Mouse (Mus musculus): ENCODE results near the gene Med13l. TPM values are rescaled to one million over a fixed set of nuclear protein-coding genes. Genes with fewer than 3 reads are reported as not detected.

Med13l gene
- polyA plus RNA-seq, 1 experiment from 2014 or later = 18.6 TPM

- no peaks in the 10 kb centered on the region for H3K36me3 ChIP-seq (ENCODE audit: control insufficient read depth, insufficient read depth, low read length)
- WGBS = 42% methylated on average over 6 of the region's 6 CpGs
- no peak overlapping the region for H3K4me2 ChIP-seq (ENCODE audit: low read depth, low read length)
- H3K4me3 ChIP-seq (ENCODE audit: low read depth, low read length) = no peak overlapping the region
- H3K4me1 ChIP-seq (ENCODE audit: control insufficient read depth, insufficient read depth, low read length) = peaks cover 14% of the 10 kb centered on the region; the same call in 1 of the 2 replicates
- H3K27me3 ChIP-seq (ENCODE audit: control insufficient read depth, insufficient read depth, low read length) = no peaks in the 10 kb centered on the region
- ATAC-seq (ENCODE audit: low read depth) = no peak
- H3K9me3 ChIP-seq (ENCODE audit: control insufficient read depth, low read length) = no peaks in the 10 kb centered on the region
- no peak overlapping the region for H3K9ac ChIP-seq (replicated peaks; ENCODE audit: low read depth, low read length)
- no peak overlapping the region for H3K27ac ChIP-seq (ENCODE audit: low read depth, low read length)
These were observed 44.0 kb upstream of the Med13l start for GRCm38 (mm10) chr5:118516470-118516869.

DNA sequence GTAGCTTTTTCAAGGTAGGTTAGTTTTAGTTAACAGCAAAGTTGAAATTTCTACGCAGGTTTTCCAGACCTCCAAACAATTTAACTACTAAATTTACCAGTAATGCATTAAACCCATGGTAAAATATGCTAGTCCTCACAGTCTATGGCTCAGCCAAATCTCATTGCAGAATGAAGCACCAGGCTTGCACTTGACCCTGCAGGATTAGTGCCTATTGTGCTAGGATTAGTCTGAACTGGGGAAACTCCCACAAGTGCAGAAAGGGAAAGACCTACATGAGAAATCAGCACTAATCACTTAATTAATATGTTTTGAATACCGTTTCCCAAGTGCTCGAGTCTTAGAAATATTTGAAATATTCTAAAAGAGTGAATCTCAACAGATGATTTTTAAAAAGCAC lies 40.0 kb upstream of the Med13l start:
- WGBS = 83% methylated on average over 3 of the region's 3 CpGs
- no peaks in the 10 kb centered on the region for H3K36me3 ChIP-seq (ENCODE audit: control insufficient read depth, insufficient read depth, low read length)
- H3K4me1 ChIP-seq (ENCODE audit: control insufficient read depth, insufficient read depth, low read length) = no peaks in the 10 kb centered on the region
- H3K4me3 ChIP-seq (ENCODE audit: low read depth, low read length) = no peak overlapping the region
- no peak overlapping the region for H3K27ac ChIP-seq (ENCODE audit: low read depth, low read length)
- H3K9me3 ChIP-seq (ENCODE audit: control insufficient read depth, low read length) = no peaks in the 10 kb centered on the region
- no peaks in the 10 kb centered on the region for H3K27me3 ChIP-seq (ENCODE audit: control insufficient read depth, insufficient read depth, low read length)
- H3K4me2 ChIP-seq (ENCODE audit: low read depth, low read length) = no peak overlapping the region
- no peak overlapping the region for H3K9ac ChIP-seq (replicated peaks; ENCODE audit: low read depth, low read length)
- no peak for ATAC-seq (ENCODE audit: low read depth)

DNA sequence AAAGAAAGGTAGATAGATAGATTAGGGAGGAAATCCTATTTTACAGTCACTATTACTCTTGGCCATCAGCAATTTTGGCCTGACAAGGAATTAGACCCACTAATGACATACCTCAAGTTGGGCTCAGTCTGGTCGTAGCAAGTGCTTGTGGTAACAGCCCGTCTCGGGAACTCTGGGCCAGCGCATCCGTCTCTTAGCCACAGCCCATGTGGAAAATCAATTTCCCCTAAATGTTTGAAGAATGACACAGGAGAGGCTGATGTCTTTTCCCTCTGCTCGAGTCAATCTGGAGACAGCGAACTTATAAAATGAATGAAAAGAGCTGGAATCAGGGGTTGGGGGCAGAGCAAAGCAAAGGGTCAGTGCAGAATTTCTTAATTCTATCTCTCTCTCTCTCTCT lies 36.1 kb upstream of the Med13l start:
- ATAC-seq (ENCODE audit: low read depth) = no peak
- Histone ChIP-seq H3K9ac (replicated peaks; ENCODE audit: low read depth, low read length) (no peak overlapping the region), H3K9me3 (ENCODE audit: control insufficient read depth, low read length) (no peaks in the 10 kb centered on the region), H3K4me2 (ENCODE audit: low read depth, low read length) (no peak overlapping the region), H3K4me3 (ENCODE audit: low read depth, low read length) (no peak overlapping the region), H3K36me3 (ENCODE audit: control insufficient read depth, insufficient read depth, low read length) (no peaks in the 10 kb centered on the region), H3K27ac (ENCODE audit: low read depth, low read length) (no peak overlapping the region), H3K27me3 (ENCODE audit: control insufficient read depth, insufficient read depth, low read length) (no peaks in the 10 kb centered on the region), H3K4me1 (ENCODE audit: control insufficient read depth, insufficient read depth, low read length) (no peaks in the 10 kb centered on the region)
- WGBS = 55% methylated on average over 7 of the region's 7 CpGs

GRCm38 (mm10) chr5:118525634-118526033 lies 34.8 kb upstream of the Med13l start:
- Histone ChIP-seq H3K4me3 (ENCODE audit: low read depth, low read length) (no peak overlapping the region), H3K27ac (ENCODE audit: low read depth, low read length) (no peak overlapping the region), H3K9me3 (ENCODE audit: control insufficient read depth, low read length) (no peaks in the 10 kb centered on the region), H3K4me2 (ENCODE audit: low read depth, low read length) (no peak overlapping the region), H3K36me3 (ENCODE audit: control insufficient read depth, insufficient read depth, low read length) (no peaks in the 10 kb centered on the region), H3K4me1 (ENCODE audit: control insufficient read depth, insufficient read depth, low read length) (no peaks in the 10 kb centered on the region), H3K9ac (replicated peaks; ENCODE audit: low read depth, low read length) (no peak overlapping the region), H3K27me3 (ENCODE audit: control insufficient read depth, insufficient read depth, low read length) (no peaks in the 10 kb centered on the region)
- WGBS = 82% methylated on average over 6 of the region's 6 CpGs
- no peak for ATAC-seq (ENCODE audit: low read depth)

DNA sequence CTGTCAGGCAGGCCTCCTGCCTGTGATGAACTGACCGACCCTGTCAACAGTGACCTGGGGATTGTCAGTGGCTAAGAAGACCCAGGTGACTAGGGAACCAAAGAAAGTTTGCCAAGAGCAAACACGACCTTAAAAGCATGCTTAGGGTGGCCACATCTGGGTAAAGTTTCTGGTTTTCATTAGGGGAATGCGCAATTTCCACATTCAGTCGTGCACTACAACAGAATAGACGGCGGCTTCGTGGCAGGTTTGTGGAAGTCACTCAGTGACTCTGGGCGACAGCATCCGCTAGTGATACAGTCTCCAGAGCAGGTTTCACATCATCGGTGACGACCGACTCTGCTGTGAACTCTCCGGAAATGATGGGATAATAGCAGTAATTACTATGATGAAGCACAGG lies 34.0 kb upstream of the Med13l start:
- no peak overlapping the region for H3K27ac ChIP-seq (ENCODE audit: low read depth, low read length)
- H3K27me3 ChIP-seq (ENCODE audit: control insufficient read depth, insufficient read depth, low read length) = no peaks in the 10 kb centered on the region
- no peak overlapping the region for H3K4me3 ChIP-seq (ENCODE audit: low read depth, low read length)
- no peaks in the 10 kb centered on the region for H3K36me3 ChIP-seq (ENCODE audit: control insufficient read depth, insufficient read depth, low read length)
- no peak overlapping the region for H3K9ac ChIP-seq (replicated peaks; ENCODE audit: low read depth, low read length)
- ATAC-seq (ENCODE audit: low read depth) = no peak
- no peak overlapping the region for H3K4me2 ChIP-seq (ENCODE audit: low read depth, low read length)
- H3K9me3 ChIP-seq (ENCODE audit: control insufficient read depth, low read length) = no peaks in the 10 kb centered on the region
- 87% methylated on average over 13 of the region's 13 CpGs for WGBS
- H3K4me1 ChIP-seq (ENCODE audit: control insufficient read depth, insufficient read depth, low read length) = no peaks in the 10 kb centered on the region

DNA sequence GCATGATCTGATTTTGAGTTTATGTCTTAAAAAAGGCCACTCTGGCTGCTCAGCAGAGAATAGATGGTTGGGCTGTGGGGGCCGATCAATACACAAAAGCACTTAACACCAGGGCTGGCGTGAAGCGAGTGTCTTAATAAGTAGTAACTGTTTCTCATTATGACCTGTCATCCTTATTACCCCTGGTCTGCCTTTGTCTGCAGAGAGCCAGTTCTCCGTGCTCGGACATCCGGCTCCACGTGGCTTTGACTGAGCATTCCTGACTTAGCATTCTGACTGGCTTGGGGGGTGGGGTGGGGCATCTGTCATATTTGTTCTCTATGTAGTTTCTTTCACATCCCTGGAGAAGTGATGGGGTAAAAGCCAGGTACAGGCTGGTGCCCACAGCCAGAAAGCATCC lies 31.2 kb upstream of the Med13l start:
- Histone ChIP-seq H3K9ac (replicated peaks; ENCODE audit: low read depth, low read length) (no peak overlapping the region), H3K36me3 (ENCODE audit: control insufficient read depth, insufficient read depth, low read length) (no peaks in the 10 kb centered on the region), H3K9me3 (ENCODE audit: control insufficient read depth, low read length) (no peaks in the 10 kb centered on the region), H3K27ac (ENCODE audit: low read depth, low read length) (no peak overlapping the region), H3K27me3 (ENCODE audit: control insufficient read depth, insufficient read depth, low read length) (no peaks in the 10 kb centered on the region), H3K4me2 (ENCODE audit: low read depth, low read length) (no peak overlapping the region), H3K4me1 (ENCODE audit: control insufficient read depth, insufficient read depth, low read length) (0 out of 2 replicates have a peak, but pooled peaks cover 4% of the 10 kb centered on the region), H3K4me3 (ENCODE audit: low read depth, low read length) (no peak overlapping the region)
- ATAC-seq (ENCODE audit: low read depth) = no peak
- 8% methylated on average over 7 of the region's 7 CpGs for WGBS

DNA sequence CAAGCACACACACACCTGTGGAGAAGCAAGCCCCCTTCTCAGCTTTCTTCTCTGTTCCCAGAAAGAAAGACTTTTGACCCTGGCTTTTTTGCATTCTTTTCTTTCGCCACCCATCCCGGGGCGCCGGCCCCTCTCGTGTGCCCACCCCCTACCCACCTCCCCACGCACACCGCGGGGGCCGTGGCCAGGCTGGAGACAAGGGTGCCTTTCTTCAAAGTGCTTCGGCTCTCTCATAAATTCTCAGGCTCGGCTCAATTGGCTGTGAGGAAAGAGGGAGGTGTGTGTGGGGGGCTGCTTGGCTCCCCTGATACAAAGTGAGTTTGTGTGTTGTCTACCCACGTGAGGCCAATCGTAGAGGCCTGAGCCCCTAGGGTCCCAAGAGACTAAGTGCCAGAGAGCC lies 28.4 kb upstream of the Med13l start:
- no peaks in the 10 kb centered on the region for H3K27me3 ChIP-seq (ENCODE audit: control insufficient read depth, insufficient read depth, low read length)
- 0 out of 2 replicates have a peak, but pooled peaks cover 4% of the 10 kb centered on the region for H3K4me1 ChIP-seq (ENCODE audit: control insufficient read depth, insufficient read depth, low read length)
- no peak overlapping the region for H3K4me2 ChIP-seq (ENCODE audit: low read depth, low read length)
- 3% methylated on average over 13 of the region's 13 CpGs for WGBS
- no peaks in the 10 kb centered on the region for H3K9me3 ChIP-seq (ENCODE audit: control insufficient read depth, low read length)
- no peak overlapping the region for H3K27ac ChIP-seq (ENCODE audit: low read depth, low read length)
- ATAC-seq (ENCODE audit: low read depth) = no peak
- H3K9ac ChIP-seq (replicated peaks; ENCODE audit: low read depth, low read length) = no peak overlapping the region
- H3K36me3 ChIP-seq (ENCODE audit: control insufficient read depth, insufficient read depth, low read length) = no peaks in the 10 kb centered on the region
- no peak overlapping the region for H3K4me3 ChIP-seq (ENCODE audit: low read depth, low read length)

- H3K4me2 ChIP-seq (ENCODE audit: low read depth, low read length) = no peak overlapping the region
- no peaks in the 10 kb centered on the region for H3K27me3 ChIP-seq (ENCODE audit: control insufficient read depth, insufficient read depth, low read length)
- H3K9ac ChIP-seq (replicated peaks; ENCODE audit: low read depth, low read length) = no peak overlapping the region
- H3K36me3 ChIP-seq (ENCODE audit: control insufficient read depth, insufficient read depth, low read length) = no peaks in the 10 kb centered on the region
- H3K4me3 ChIP-seq (ENCODE audit: low read depth, low read length) = no peak overlapping the region
- ATAC-seq (ENCODE audit: low read depth) = no peak
- 44% methylated on average over 15 of the region's 15 CpGs for WGBS
- no peaks in the 10 kb centered on the region for H3K9me3 ChIP-seq (ENCODE audit: control insufficient read depth, low read length)
- H3K27ac ChIP-seq (ENCODE audit: low read depth, low read length) = no peak overlapping the region
- 0 out of 2 replicates have a peak, but pooled peaks cover 4% of the 10 kb centered on the region for H3K4me1 ChIP-seq (ENCODE audit: control insufficient read depth, insufficient read depth, low read length)
These were observed 27.8 kb upstream of the Med13l start for GRCm38 (mm10) chr5:118532659-118533058.

GRCm38 (mm10) chr5:118534407-118534921 lies 26.0 kb upstream of the Med13l start:
- Histone ChIP-seq H3K27me3 (ENCODE audit: control insufficient read depth, insufficient read depth, low read length) (no peaks in the 10 kb centered on the region), H3K4me3 (ENCODE audit: low read depth, low read length) (no peak overlapping the region), H3K36me3 (ENCODE audit: control insufficient read depth, insufficient read depth, low read length) (no peaks in the 10 kb centered on the region), H3K4me1 (ENCODE audit: control insufficient read depth, insufficient read depth, low read length) (0 out of 2 replicates have a peak, but pooled peaks cover 4% of the 10 kb centered on the region), H3K9ac (replicated peaks; ENCODE audit: low read depth, low read length) (no peak overlapping the region), H3K9me3 (ENCODE audit: control insufficient read depth, low read length) (no peaks in the 10 kb centered on the region), H3K27ac (ENCODE audit: low read depth, low read length) (no peak overlapping the region), H3K4me2 (ENCODE audit: low read depth, low read length) (no peak overlapping the region)
- ATAC-seq (ENCODE audit: low read depth) = no peak
- WGBS = 74% methylated on average over 9 of the region's 9 CpGs

All from neural tube, embryonic 14.5 days (tissue).